Mouse (Mus musculus) myocyte (in vitro differentiated cells): Measurements from ENCODE around the gene Olfr1033. TPM values are rescaled to one million over a fixed set of nuclear protein-coding genes. Genes with fewer than 3 reads are reported as not detected.
"Not testable (repeated sequence)": the region's sequence is repeated elsewhere in the genome, so short reads cannot be mapped to it uniquely, and the experiment has no call there.

Experiments
- H3K27me3 ChIP-seq: one replicate; pipeline ENCODE4 v1.6.1; 2011; ENCODE audit not compliant: control insufficient read depth, insufficient read depth, insufficient read length
- H3K36me3 ChIP-seq: one replicate; pipeline ENCODE4 v1.6.1; 2011; ENCODE audit not compliant: control insufficient read depth, insufficient read depth
- H3K4me2 ChIP-seq: one replicate; pipeline ENCODE4 v1.6.1; 2011; ENCODE audit warnings: low read depth, control low read depth
- H3K4me3 ChIP-seq: one replicate; pipeline ENCODE4 v1.5.1; 2011; ENCODE audit warnings: mild to moderate bottlenecking, control low read depth, moderate library complexity
- H3K79me2 ChIP-seq: one replicate; pipeline ENCODE4 v1.6.1; 2011; ENCODE audit not compliant: control insufficient read depth, insufficient read depth
- H3ac ChIP-seq: one replicate; pipeline ENCODE4 v1.6.1; 2011; ENCODE audit not compliant: control insufficient read depth, insufficient read length
- CEBPB ChIP-seq: IDR thresholded peaks from 2 replicates; pipeline ENCODE4 v1.6.1; 2011; ENCODE audit warnings: mild to moderate bottlenecking, moderate library complexity; ENCODE audit not compliant: poor library complexity, insufficient read depth, severe bottlenecking
- E2F4 ChIP-seq: IDR thresholded peaks from one replicate; pipeline ENCODE4 v1.6.1; 2011; ENCODE audit warnings: mild to moderate bottlenecking, control low read depth, moderate library complexity; ENCODE audit not compliant: insufficient read depth
- MAX ChIP-seq: IDR thresholded peaks from one replicate; pipeline ENCODE4 v1.6.1; 2011; ENCODE audit warnings: low read depth, mild to moderate bottlenecking, control low read depth
- MYOD1 ChIP-seq, 3 experiments: IDR thresholded peaks; one replicate each; pipeline ENCODE4 v1.6.1; 2011; ENCODE audit warnings: control low read depth in 2 of 3, low read depth in 2 of 3, mild to moderate bottlenecking in 2 of 3, moderate library complexity in 1 of 3; ENCODE audit not compliant: insufficient read length in 2 of 3, control insufficient read depth in 1 of 3
- MYOG ChIP-seq, 3 experiments: IDR thresholded peaks; one replicate each; pipeline ENCODE4 v1.6.1; 2011; ENCODE audit warnings: control low read depth in 2 of 3, low read depth in 2 of 3, mild to moderate bottlenecking in 2 of 3; ENCODE audit not compliant: insufficient read length in 2 of 3, control insufficient read depth in 1 of 3, insufficient read depth in 1 of 3
- POLR2A ChIP-seq: IDR thresholded peaks from one replicate; pipeline ENCODE4 v1.6.1; 2011; ENCODE audit warnings: low read depth, mild to moderate bottlenecking, control low read depth, moderate library complexity; ENCODE audit not compliant: insufficient read length
- POLR2AphosphoS2 ChIP-seq: IDR thresholded peaks from one replicate; pipeline ENCODE4 v1.6.1; 2011; ENCODE audit warnings: low read depth, control low read depth; ENCODE audit not compliant: insufficient read length
- REST ChIP-seq: IDR thresholded peaks from one replicate; pipeline ENCODE4 v1.6.1; 2011; ENCODE audit warnings: mild to moderate bottlenecking, control low read depth, moderate library complexity; ENCODE audit not compliant: insufficient read depth, insufficient read length
- SRF ChIP-seq: IDR thresholded peaks from one replicate; pipeline ENCODE4 v1.6.1; 2011; ENCODE audit warnings: low read depth; ENCODE audit not compliant: control insufficient read depth, insufficient read length
- TCF12 ChIP-seq: IDR thresholded peaks from one replicate; pipeline ENCODE4 v1.6.1; 2011; ENCODE audit warnings: mild to moderate bottlenecking, control low read depth; ENCODE audit not compliant: poor library complexity, insufficient read depth, severe bottlenecking
- TCF3 ChIP-seq: IDR thresholded peaks from one replicate; pipeline ENCODE4 v1.6.1; 2011; ENCODE audit warnings: low read depth, control low read depth; ENCODE audit not compliant: insufficient read length
- USF1 ChIP-seq: IDR thresholded peaks from one replicate; pipeline ENCODE4 v1.6.1; 2011; ENCODE audit warnings: low read depth, mild to moderate bottlenecking, control low read depth, moderate library complexity
- polyA plus RNA-seq: library from polyadenylated mRNA; unstranded; fragments of >200 nt; fragmentation: generic; extraction: Trizol; gene quantifications from one replicate; pipeline ENCODE4 v1.2.1, GENCODE M21; 2012; ENCODE audit warnings: missing spikeins

Olfr1033 gene
- polyA plus RNA-seq, 1 experiment: not detected

DNA sequence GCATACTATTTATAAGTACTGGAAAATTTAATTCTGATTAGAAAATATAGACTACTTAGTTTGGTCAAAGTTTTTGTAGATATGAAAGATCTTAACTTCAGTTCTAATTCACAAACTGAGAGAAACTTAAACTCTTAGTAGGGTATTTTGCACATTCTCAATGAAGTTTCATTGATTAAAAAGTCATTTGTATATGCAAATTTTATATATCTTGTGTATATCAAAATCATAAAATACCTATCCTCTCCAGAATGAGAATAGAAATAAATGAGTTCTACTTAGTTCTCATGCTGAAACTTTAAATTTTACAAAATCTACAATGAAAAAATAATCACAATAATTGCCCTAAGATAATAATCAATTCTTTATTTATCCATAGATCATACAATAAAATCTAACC is 25.1 kb downstream of the Olfr1033 start, which contains the start of gene Olfr1034:
TSS of gene Olfr1034 (plus strand) at position 301 of the 400 bp plus-strand sequence.
- Histone ChIP-seq H3K79me2 (no peaks in the 10 kb centered on the region), H3K36me3 (no peaks in the 10 kb centered on the region), H3K4me3 (no peak within 1 kb of the TSS), H3ac (no peak within 1 kb of the TSS), H3K4me2 (no peak within 1 kb of the TSS), H3K27me3 (no peaks in the 10 kb centered on the region)
- TF ChIP-seq MAX: no peak
- no peak for TF ChIP-seq E2F4
- TF ChIP-seq POLR2A: no peak
- TF ChIP-seq MYOG (IDR thresholded peaks at IDR 0.05; ENCODE audit: control insufficient read depth in 1 of 3, insufficient read depth in 1 of 3, insufficient read length in 2 of 3, low read depth in 2 of 3): no peak
- TF ChIP-seq USF1: no peak
- no peak for TF ChIP-seq CEBPB
- TF ChIP-seq POLR2AphosphoS2: no peak
- no peak for TF ChIP-seq TCF12
- TF ChIP-seq SRF: no peak
- no peak for TF ChIP-seq MYOD1 (IDR thresholded peaks at IDR 0.05; ENCODE audit: control insufficient read depth in 1 of 3, insufficient read length in 2 of 3, low read depth in 2 of 3)
- no peak for TF ChIP-seq REST
- no peak for TF ChIP-seq TCF3

GRCm38 (mm10) chr2:86050777-86051176 is 30.3 kb downstream of the Olfr1033 start:
- H3K36me3 ChIP-seq, H3K27me3 ChIP-seq, H3K79me2 ChIP-seq, H3K4me2 ChIP-seq, H3K4me3 ChIP-seq, H3ac ChIP-seq: not testable (repeated sequence)

- not testable (repeated sequence) for H3ac ChIP-seq, H3K4me3 ChIP-seq, H3K79me2 ChIP-seq, H3K27me3 ChIP-seq, H3K36me3 ChIP-seq, H3K4me2 ChIP-seq
These were observed 43.3 kb downstream of the Olfr1033 start for GRCm38 (mm10) chr2:86063766-86064165.

- H3ac ChIP-seq: no peak overlapping the region
- H3K36me3 ChIP-seq: no peaks in the 10 kb centered on the region
- no peak overlapping the region for H3K4me3 ChIP-seq
- H3K4me2 ChIP-seq: no peak overlapping the region
- no peaks in the 10 kb centered on the region for H3K79me2 ChIP-seq
- no peak for TF ChIP-seq USF1
- H3K27me3 ChIP-seq: no peaks in the 10 kb centered on the region
These were observed 49.8 kb downstream of the Olfr1033 start for GRCm38 (mm10) chr2:86070189-86070588.

DNA sequence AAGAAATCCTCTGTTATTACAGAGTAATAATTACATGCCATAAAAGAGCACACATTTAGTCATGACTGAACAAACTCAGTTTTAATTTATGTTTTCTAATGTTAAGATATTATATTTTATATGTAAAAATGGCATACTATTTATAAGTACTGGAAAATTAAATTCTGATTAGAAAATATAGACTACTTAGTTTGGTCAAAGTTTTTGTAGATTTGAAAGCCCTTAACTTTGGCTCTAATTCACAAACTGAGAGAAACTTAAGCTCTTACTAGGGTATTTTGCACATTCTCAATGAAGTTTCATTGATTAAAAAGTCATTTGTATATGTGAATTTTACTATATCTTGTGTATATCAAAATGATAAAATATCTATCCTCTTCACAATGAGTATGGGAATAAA is 53.3 kb downstream of the Olfr1033 start, which contains the start of gene Olfr1036:
TSS of gene Olfr1036 (plus strand) at position 301 of the 400 bp plus-strand sequence.
- not testable (repeated sequence) for H3K4me2 ChIP-seq, H3K4me3 ChIP-seq, H3ac ChIP-seq, H3K36me3 ChIP-seq, H3K79me2 ChIP-seq, H3K27me3 ChIP-seq

DNA sequence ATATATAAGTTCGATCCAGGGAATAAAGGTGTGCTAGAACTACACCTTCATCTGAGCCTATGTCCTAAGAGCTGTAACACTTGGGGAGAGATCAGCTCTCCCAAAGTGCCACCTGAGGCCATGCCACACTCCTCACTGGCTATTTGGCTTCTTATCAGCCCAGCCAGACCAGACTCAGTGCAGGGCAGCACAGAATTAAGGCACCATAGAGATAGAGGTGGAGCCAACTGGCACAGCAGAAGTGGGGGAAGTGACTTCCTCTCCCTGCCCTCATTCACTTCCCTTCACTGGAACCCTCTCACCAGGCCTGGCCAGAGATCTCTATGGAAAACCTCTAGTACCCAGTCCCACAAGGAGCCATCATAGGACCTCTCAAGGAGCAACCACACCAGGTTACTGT is 60.0 kb downstream of the Olfr1033 start:
- H3K4me2 ChIP-seq, H3K79me2 ChIP-seq, H3K27me3 ChIP-seq, H3ac ChIP-seq, H3K4me3 ChIP-seq, H3K36me3 ChIP-seq: not testable (repeated sequence)

- no peaks in the 10 kb centered on the region for H3K36me3 ChIP-seq
- no peaks in the 10 kb centered on the region for H3K79me2 ChIP-seq
- H3ac ChIP-seq: no peak within 1 kb of the TSS
- H3K27me3 ChIP-seq: no peaks in the 10 kb centered on the region
- TF ChIP-seq TCF12: no peak
- TF ChIP-seq MYOG (IDR thresholded peaks at IDR 0.05; ENCODE audit: control insufficient read depth in 1 of 3, insufficient read depth in 1 of 3, insufficient read length in 2 of 3, low read depth in 2 of 3): no peak
- TF ChIP-seq TCF3: no peak
- no peak for TF ChIP-seq POLR2A
- TF ChIP-seq MAX: no peak
- no peak for TF ChIP-seq REST
- TF ChIP-seq POLR2AphosphoS2: no peak
- no peak for TF ChIP-seq MYOD1 (IDR thresholded peaks at IDR 0.05; ENCODE audit: control insufficient read depth in 1 of 3, insufficient read length in 2 of 3, low read depth in 2 of 3)
- TF ChIP-seq CEBPB: no peak
- TF ChIP-seq USF1: no peak
- no peak for TF ChIP-seq SRF
- no peak for TF ChIP-seq E2F4
- no peak within 1 kb of the TSS for H3K4me3 ChIP-seq
- no peak within 1 kb of the TSS for H3K4me2 ChIP-seq
These were observed 66.9 kb downstream of the Olfr1033 start, which contains the start of gene Olfr1037 for GRCm38 (mm10) chr2:86087285-86087684. Gene Olfr1037 (minus strand): TSS chr2:86087385.

Other genes starting within 250 kb of the Olfr1033 start
- gene Olfr1014, start 247.9 kb upstream of the Olfr1033 start, polyA plus RNA-seq: not detected
- not detected for gene Olfr1015, start 238.6 kb upstream of the Olfr1033 start, polyA plus RNA-seq
- not detected for gene Olfr1016, start 218.1 kb upstream of the Olfr1033 start, polyA plus RNA-seq
- not detected for gene Olfr1018, start 202.2 kb upstream of the Olfr1033 start, polyA plus RNA-seq
- not detected for gene Olfr1019, start 175.2 kb upstream of the Olfr1033 start, polyA plus RNA-seq
- gene Olfr1020, start 173.6 kb upstream of the Olfr1033 start, polyA plus RNA-seq: not detected
- not detected for gene Olfr1022, start 152.0 kb upstream of the Olfr1033 start, polyA plus RNA-seq
- not detected for gene Olfr1023, start 135.0 kb upstream of the Olfr1033 start, polyA plus RNA-seq
- gene Olfr1024, start 115.6 kb upstream of the Olfr1033 start, polyA plus RNA-seq: not detected
- not detected for gene Olfr1025-ps1, start 105.4 kb upstream of the Olfr1033 start, polyA plus RNA-seq
- not detected for gene Olfr1026, start 99.1 kb upstream of the Olfr1033 start, polyA plus RNA-seq
- gene Olfr1028, start 70.2 kb upstream of the Olfr1033 start, polyA plus RNA-seq: not detected
- not detected for gene Olfr1029, start 46.7 kb upstream of the Olfr1033 start, polyA plus RNA-seq
- not detected for gene Olfr1030, start 41.4 kb upstream of the Olfr1033 start, polyA plus RNA-seq
- gene Olfr1031, start 30.3 kb upstream of the Olfr1033 start, polyA plus RNA-seq: not detected
- not detected for gene Olfr1032, start 15.1 kb upstream of the Olfr1033 start, polyA plus RNA-seq
- not detected for gene Olfr1034, start 25.2 kb downstream of the Olfr1033 start, polyA plus RNA-seq
- gene Olfr1036, start 53.4 kb downstream of the Olfr1033 start, polyA plus RNA-seq: not detected
- not detected for gene Olfr1037, start 66.8 kb downstream of the Olfr1033 start, polyA plus RNA-seq
- not detected for gene Olfr1039, start 115.3 kb downstream of the Olfr1033 start, polyA plus RNA-seq
- gene Olfr1040, start 126.1 kb downstream of the Olfr1033 start, polyA plus RNA-seq: not detected
- not detected for gene Olfr1042, start 141.2 kb downstream of the Olfr1033 start, polyA plus RNA-seq
- gene Olfr1043, start 146.9 kb downstream of the Olfr1033 start, polyA plus RNA-seq: not detected
- gene Olfr1044, start 157.2 kb downstream of the Olfr1033 start, polyA plus RNA-seq: not detected
- not detected for gene Olfr52, start 165.1 kb downstream of the Olfr1033 start, polyA plus RNA-seq
- gene Olfr1045, start 182.4 kb downstream of the Olfr1033 start, polyA plus RNA-seq: not detected
- gene Olfr1046, start 198.7 kb downstream of the Olfr1033 start, polyA plus RNA-seq: not detected
- not detected for gene Olfr1047, start 210.8 kb downstream of the Olfr1033 start, polyA plus RNA-seq
- not detected for gene Olfr1048, start 219.7 kb downstream of the Olfr1033 start, polyA plus RNA-seq
- not detected for gene Olfr1049, start 237.7 kb downstream of the Olfr1033 start, polyA plus RNA-seq